Mouse (Mus musculus): ENCODE results near the gene Pax2. TPM values are rescaled to one million over a fixed set of nuclear protein-coding genes. Genes with fewer than 3 reads are reported as not detected.

The Pax2 gene
- total RNA-seq, 1 experiment = not detected

- no peaks in the 10 kb centered on the region for H3K9me3 ChIP-seq (ENCODE audit: control insufficient read depth, insufficient read depth, low read depth, low read length)
- no peak overlapping the region for H3K4me3 ChIP-seq (ENCODE audit: insufficient read depth in 1 of 2, low read depth in 1 of 2, low read length in 2 of 2, poor library complexity in 1 of 2, severe bottlenecking in 1 of 2)
- H3K27ac ChIP-seq (ENCODE audit: insufficient read depth, low read depth, low read length, poor library complexity, severe bottlenecking) = no peak overlapping the region
- in situ Hi-C loops (cut with MboI; ENCODE audit: low sequenced_read_pairs in 2 of 2, unreplicated experiment in 2 of 2) = loop anchor here in 1 of 2 experiments (10.0 to 25.0 kb wide), 2 partner anchors 158 to 489 kb away; partner anchors contain the start of gene Lbx1
- no peak overlapping the region for H3K9ac ChIP-seq (ENCODE audit: insufficient read depth, low read depth, low read length, poor library complexity, severe bottlenecking)
- no peaks in the 10 kb centered on the region for H3K36me3 ChIP-seq (ENCODE audit: control insufficient read depth, insufficient read depth, low read length, poor library complexity, severe bottlenecking)
- DNase-seq (ENCODE audit: low read depth, low spot score) = no peak
- H3K4me1 ChIP-seq (ENCODE audit: control insufficient read depth in 2 of 2, insufficient read depth in 2 of 2, low read length in 2 of 2, poor library complexity in 1 of 2) = peaks cover 0 to 6% of the 10 kb centered on the region in 2 experiments; a peak in 1 of 4 replicates
- TF ChIP-seq CHD2 (IDR thresholded peaks at IDR 0.05; ENCODE audit: low read depth, low read length) = no peak
- no peak for TF ChIP-seq HCFC1 (IDR thresholded peaks at IDR 0.05; ENCODE audit: borderline replicate concordance, insufficient read depth, low read length)
- no peak for TF ChIP-seq MAFK (IDR thresholded peaks at IDR 0.05; ENCODE audit: insufficient read depth, low read depth, low read length)
- TF ChIP-seq ZNF384 (IDR thresholded peaks at IDR 0.05; ENCODE audit: low read depth, low read length) = no peak
- no peak for TF ChIP-seq ZC3H11A (IDR thresholded peaks at IDR 0.05; ENCODE audit: borderline replicate concordance, low read depth, low read length)
Measured at GRCm38 (mm10) chr19:44745741-44746140, 10.1 kb upstream of the Pax2 start.

GRCm38 (mm10) chr19:44746541-44747024, 9.3 kb upstream of the Pax2 start:
- no peak overlapping the region for H3K27ac ChIP-seq (ENCODE audit: insufficient read depth, low read depth, low read length, poor library complexity, severe bottlenecking)

GRCm38 (mm10) chr19:44747471-44747870, 8.4 kb upstream of the Pax2 start:
- TF ChIP-seq ZC3H11A (IDR thresholded peaks at IDR 0.05; ENCODE audit: borderline replicate concordance, low read depth, low read length) (no peak), MAFK (IDR thresholded peaks at IDR 0.05; ENCODE audit: insufficient read depth, low read depth, low read length) (no peak), HCFC1 (IDR thresholded peaks at IDR 0.05; ENCODE audit: borderline replicate concordance, insufficient read depth, low read length) (no peak), CHD2 (IDR thresholded peaks at IDR 0.05; ENCODE audit: low read depth, low read length) (no peak), ZNF384 (IDR thresholded peaks at IDR 0.05; ENCODE audit: low read depth, low read length) (no peak)
- no peak overlapping the region for H3K27ac ChIP-seq (ENCODE audit: insufficient read depth, low read depth, low read length, poor library complexity, severe bottlenecking)
- H3K9me3 ChIP-seq (ENCODE audit: control insufficient read depth, insufficient read depth, low read depth, low read length) = no peaks in the 10 kb centered on the region
- peaks cover 0 to 4% of the 10 kb centered on the region in 2 experiments; a peak in 1 of 4 replicates for H3K4me1 ChIP-seq (ENCODE audit: control insufficient read depth in 2 of 2, insufficient read depth in 2 of 2, low read length in 2 of 2, poor library complexity in 1 of 2)
- no peak overlapping the region for H3K4me3 ChIP-seq (ENCODE audit: insufficient read depth in 1 of 2, low read depth in 1 of 2, low read length in 2 of 2, poor library complexity in 1 of 2, severe bottlenecking in 1 of 2)
- DNase-seq (ENCODE audit: low read depth, low spot score) = no peak
- no peak overlapping the region for H3K9ac ChIP-seq (ENCODE audit: insufficient read depth, low read depth, low read length, poor library complexity, severe bottlenecking)
- in situ Hi-C loops (cut with MboI; ENCODE audit: low sequenced_read_pairs in 2 of 2, unreplicated experiment in 2 of 2) = loop anchor here in 1 of 2 experiments (10.0 to 25.0 kb wide), 2 partner anchors 160 to 487 kb away; partner anchors contain the start of gene Lbx1
- H3K36me3 ChIP-seq (ENCODE audit: control insufficient read depth, insufficient read depth, low read length, poor library complexity, severe bottlenecking) = no peaks in the 10 kb centered on the region

More at GRCm38 (mm10) chr19:44746541-44747024, 9.3 kb upstream of the Pax2 start:
- H3K4me3 ChIP-seq (ENCODE audit: insufficient read depth in 1 of 2, low read depth in 1 of 2, low read length in 2 of 2, poor library complexity in 1 of 2, severe bottlenecking in 1 of 2) = peak overlapping the region; percentile 31 to 52
- H3K9me3 ChIP-seq (ENCODE audit: control insufficient read depth, insufficient read depth, low read depth, low read length) = no peaks in the 10 kb centered on the region
- in situ Hi-C loops (cut with MboI; ENCODE audit: low sequenced_read_pairs in 2 of 2, unreplicated experiment in 2 of 2) = loop anchor here in 1 of 2 experiments (10.0 to 25.0 kb wide), 2 partner anchors 159 to 488 kb away; partner anchors contain the start of gene Lbx1
- peak overlapping the region; percentile 39; the same call in 1 of the 2 replicates for H3K9ac ChIP-seq (ENCODE audit: insufficient read depth, low read depth, low read length, poor library complexity, severe bottlenecking)
- H3K4me1 ChIP-seq (ENCODE audit: control insufficient read depth in 2 of 2, insufficient read depth in 2 of 2, low read length in 2 of 2, poor library complexity in 1 of 2) = peaks cover 0 to 7% of the 10 kb centered on the region in 2 experiments; a peak in 1 of 4 replicates
- TF ChIP-seq MAFK (IDR thresholded peaks at IDR 0.05; ENCODE audit: insufficient read depth, low read depth, low read length) (no peak), ZC3H11A (IDR thresholded peaks at IDR 0.05; ENCODE audit: borderline replicate concordance, low read depth, low read length) (no peak), HCFC1 (IDR thresholded peaks at IDR 0.05; ENCODE audit: borderline replicate concordance, insufficient read depth, low read length) (no peak), ZNF384 (IDR thresholded peaks at IDR 0.05; ENCODE audit: low read depth, low read length) (no peak), CHD2 (IDR thresholded peaks at IDR 0.05; ENCODE audit: low read depth, low read length) (no peak)
- no peak for DNase-seq (ENCODE audit: low read depth, low spot score)
- no peaks in the 10 kb centered on the region for H3K36me3 ChIP-seq (ENCODE audit: control insufficient read depth, insufficient read depth, low read length, poor library complexity, severe bottlenecking)

- TF ChIP-seq HCFC1 (IDR thresholded peaks at IDR 0.05; ENCODE audit: borderline replicate concordance, insufficient read depth, low read length) = no peak
- TF ChIP-seq CHD2 (IDR thresholded peaks at IDR 0.05; ENCODE audit: low read depth, low read length) = no peak
- no peak for TF ChIP-seq ZC3H11A (IDR thresholded peaks at IDR 0.05; ENCODE audit: borderline replicate concordance, low read depth, low read length)
- no peak for TF ChIP-seq MAFK (IDR thresholded peaks at IDR 0.05; ENCODE audit: insufficient read depth, low read depth, low read length)
- no peak for TF ChIP-seq ZNF384 (IDR thresholded peaks at IDR 0.05; ENCODE audit: low read depth, low read length)
- H3K9me3 ChIP-seq (ENCODE audit: control insufficient read depth, insufficient read depth, low read depth, low read length) = no peaks in the 10 kb centered on the region
- in situ Hi-C loops (cut with MboI; ENCODE audit: low sequenced_read_pairs in 2 of 2, unreplicated experiment in 2 of 2) = loop anchor here in 1 of 2 experiments (10.0 to 25.0 kb wide), 2 partner anchors 161 to 487 kb away; partner anchors contain the start of gene Lbx1
- no peak for DNase-seq (ENCODE audit: low read depth, low spot score)
- H3K27ac ChIP-seq (ENCODE audit: insufficient read depth, low read depth, low read length, poor library complexity, severe bottlenecking) = no peak overlapping the region
- H3K9ac ChIP-seq (ENCODE audit: insufficient read depth, low read depth, low read length, poor library complexity, severe bottlenecking) = no peak overlapping the region
- H3K4me1 ChIP-seq (ENCODE audit: control insufficient read depth in 2 of 2, insufficient read depth in 2 of 2, low read length in 2 of 2, poor library complexity in 1 of 2) = peaks cover 0 to 6% of the 10 kb centered on the region in 2 experiments; a peak in 1 of 4 replicates
- H3K36me3 ChIP-seq (ENCODE audit: control insufficient read depth, insufficient read depth, low read length, poor library complexity, severe bottlenecking) = no peaks in the 10 kb centered on the region
- H3K4me3 ChIP-seq (ENCODE audit: insufficient read depth in 1 of 2, low read depth in 1 of 2, low read length in 2 of 2, poor library complexity in 1 of 2, severe bottlenecking in 1 of 2) = no peak overlapping the region
Measured at GRCm38 (mm10) chr19:44748271-44748670, 7.6 kb upstream of the Pax2 start.
